Mouse (Mus musculus) liver, adult 2 months (tissue): Measurements from ENCODE around the gene Gm10837. TPM values are rescaled to one million over a fixed set of nuclear protein-coding genes. Genes with fewer than 3 reads are reported as not detected.
A peak's percentile ranks its signal among the peaks of the same experiment; 100 is the strongest.

Experiments
- DNase-seq: peaks from one replicate; pipeline ENCODE4 v3.0.0-alpha.2; 2011; ENCODE audit warnings: low read depth, low spot score; ENCODE audit errors: extremely low read depth
- H3K27ac ChIP-seq: fragments of 200-500 bp; replicated peaks from 2 replicates; pipeline ENCODE4 v1.5.1; 2012; ENCODE audit warnings: low read depth, mild to moderate bottlenecking, control low read depth, inconsistent platforms, low read length; ENCODE audit not compliant: insufficient read depth
- H3K27me3 ChIP-seq: fragments of 200-500 bp; 2 replicates; pipeline ENCODE4 v1.6.1; 2012; ENCODE audit warnings: mild to moderate bottlenecking, moderate library complexity, low read length, inconsistent platforms; ENCODE audit not compliant: control insufficient read depth, insufficient read depth
- H3K36me3 ChIP-seq: fragments of 200-500 bp; 2 replicates; pipeline ENCODE4 v1.6.1; 2012; ENCODE audit warnings: low read length, inconsistent platforms; ENCODE audit not compliant: control insufficient read depth, insufficient read depth
- H3K4me1 ChIP-seq: fragments of 200-500 bp; 2 replicates; pipeline ENCODE4 v1.6.1; 2011; ENCODE audit warnings: low read length; ENCODE audit not compliant: control insufficient read depth, insufficient read depth
- H3K4me3 ChIP-seq: fragments of 200-500 bp; 2 replicates; pipeline ENCODE4 v1.5.1; 2011; ENCODE audit warnings: low read depth, mild to moderate bottlenecking, control low read depth, low read length, moderate library complexity; ENCODE audit not compliant: insufficient read depth
- H3K79me2 ChIP-seq: fragments of 200-500 bp; 2 replicates; pipeline ENCODE4 v1.6.1; 2012; ENCODE audit warnings: inconsistent platforms, mild to moderate bottlenecking, low read length, moderate library complexity; ENCODE audit not compliant: control insufficient read depth, insufficient read depth
- H3K9ac ChIP-seq: fragments of 200-500 bp; 2 replicates; pipeline ENCODE4 v1.6.1; 2012; ENCODE audit warnings: low read depth, mild to moderate bottlenecking, control low read depth, inconsistent platforms, low read length
- CTCF ChIP-seq: fragments of 200-500 bp; IDR thresholded peaks from 2 replicates; pipeline ENCODE4 v1.5.1; 2011; ENCODE audit warnings: low read depth, low read length, control low read depth
- POLR2A ChIP-seq: fragments of 200-500 bp; IDR thresholded peaks from 2 replicates; pipeline ENCODE4 v1.6.1; 2011; ENCODE audit warnings: low read length, control low read depth; ENCODE audit not compliant: insufficient read depth; ENCODE audit errors: extremely low read depth
- WGBS: fragments of 180-500 bp; shearing (Covaris S2); methylation state at CpG from one replicate; pipeline ENCODE4 v1.1.7; 2018; 5-methylcytosine and 5-hydroxymethylcytosine counted together
- polyA plus RNA-seq: library from polyadenylated mRNA; depleted of rRNA; stranded (reverse); fragments of >200 nt; gene quantifications from 2 replicates; pipeline ENCODE4 v1.2.3, GENCODE M21; 2012; rRNA removed
- total RNA-seq: library from RNA; depleted of rRNA; stranded (reverse); fragments of >200 nt; gene quantifications from 2 replicates; pipeline ENCODE4 v1.2.3, GENCODE M21; 2014; rRNA removed

Gene Gm10837
- total RNA-seq (not detected in 2 replicates), polyA plus RNA-seq (not detected in 2 replicates)

DNA sequence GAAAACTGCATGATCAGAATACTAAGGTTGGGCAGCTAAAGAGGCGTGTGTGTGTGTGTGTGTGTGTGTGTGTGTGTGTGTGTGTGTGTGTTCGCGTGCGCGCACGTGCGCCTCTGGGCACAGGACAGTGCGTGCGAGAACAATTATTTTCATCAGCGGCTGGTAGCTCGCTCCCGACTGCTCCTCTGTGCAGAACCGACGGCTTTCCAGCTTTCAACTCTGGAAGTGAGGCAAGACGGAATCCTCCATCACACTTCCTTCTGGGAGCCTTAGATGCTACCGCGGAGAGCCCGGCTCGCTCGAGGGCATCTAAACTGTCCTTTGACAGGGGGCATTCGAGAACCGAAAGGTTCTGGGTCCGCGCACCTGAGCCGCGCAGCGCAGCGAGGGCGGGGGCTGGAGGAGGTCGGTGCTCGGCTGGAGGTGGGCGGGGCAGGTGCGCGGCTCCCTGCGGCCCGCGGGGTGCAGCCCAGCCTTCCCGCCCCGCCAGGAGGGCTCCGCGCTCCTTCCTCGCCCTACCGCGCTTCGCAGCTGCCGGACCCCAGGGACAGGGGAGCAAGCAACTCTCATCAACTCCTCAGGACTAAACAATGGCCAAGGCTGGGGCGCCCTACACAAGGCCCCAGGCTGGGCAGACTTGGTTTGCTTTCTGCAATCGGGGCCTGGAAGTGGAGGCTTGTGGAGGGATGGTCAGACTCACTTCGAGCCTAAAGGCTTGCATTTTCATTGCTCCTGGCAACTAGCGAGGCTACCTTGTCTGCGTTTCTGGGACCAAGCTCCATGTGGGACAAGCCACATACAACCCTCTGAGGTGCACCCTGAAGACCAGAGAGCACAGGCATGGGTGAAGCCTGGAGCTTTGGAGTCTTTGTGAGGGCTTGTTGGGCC lies at the start of gene Gm10837:
Gm10837 (plus strand) TSS at position 146 of the 888 bp plus-strand sequence.
- DNase-seq, result no peak
- Histone ChIP-seq H3K79me2 (no peaks in the 10 kb centered on the region), H3K36me3 (no peaks in the 10 kb centered on the region), H3K27ac (no peak within 1 kb of the TSS), H3K27me3 (peaks cover 19% of the 10 kb centered on the region), H3K4me1 (no peaks in the 10 kb centered on the region; the same call in 1 of the 2 replicates), H3K9ac (no peak within 1 kb of the TSS), H3K4me3 (no peak within 1 kb of the TSS)
- 5% methylated on average over 51 of the region's 51 CpGs for WGBS
- no peak for TF ChIP-seq CTCF
- no peak for TF ChIP-seq POLR2A

DNA sequence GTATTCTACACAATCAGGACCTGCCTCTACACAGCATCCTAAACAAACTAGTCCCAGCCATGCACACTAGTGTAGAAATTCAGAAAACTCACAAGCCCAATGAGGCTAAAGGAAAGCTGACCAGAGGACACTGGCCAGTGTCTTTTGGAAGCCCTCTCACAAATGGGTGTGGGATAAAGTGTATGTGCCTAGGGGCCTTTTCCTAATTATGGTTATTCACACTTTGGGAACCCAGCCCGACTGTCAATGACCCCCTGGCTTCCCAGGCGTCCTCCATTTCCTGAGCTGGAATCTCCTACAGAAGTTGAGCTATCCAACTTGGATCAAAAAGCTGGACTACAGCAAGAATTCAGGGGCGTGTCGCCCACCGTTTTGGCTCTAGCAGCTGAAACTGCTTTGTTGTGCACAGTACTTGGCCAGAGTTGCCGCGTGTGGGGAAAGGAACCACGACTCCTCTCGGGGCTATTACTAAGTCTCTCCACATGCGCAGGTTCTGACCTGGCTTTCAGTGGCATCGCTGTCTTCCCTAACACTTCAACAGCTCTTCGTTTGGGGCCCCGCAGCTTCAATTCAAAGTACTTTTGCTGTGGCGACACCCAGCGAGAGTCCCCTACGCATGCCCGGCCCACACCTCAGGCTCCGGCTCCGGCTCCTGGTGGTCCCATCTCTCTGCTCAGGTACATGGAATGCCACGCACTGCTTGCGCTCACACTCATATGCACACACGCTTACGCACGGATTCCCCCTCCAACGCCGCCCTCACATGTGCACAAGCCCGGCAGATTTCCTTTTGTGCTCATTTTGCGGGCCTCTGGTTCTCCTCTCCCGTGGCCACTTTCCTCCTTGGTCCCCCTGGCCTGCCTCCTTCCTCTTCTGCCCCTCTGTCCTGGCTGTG lies 40.5 kb upstream of the Gm10837 start:
- WGBS, result 14% methylated on average over 29 of the region's 29 CpGs
- no peak overlapping the region for H3K4me3 ChIP-seq
- no peak for DNase-seq

GRCm38 (mm10) chr14:122450496-122451382 lies 39.6 kb upstream of the Gm10837 start, which contains the start of gene Gm5089:
TSS of gene Gm5089 (minus strand) at chr14:122451115.
- Histone ChIP-seq H3K79me2 (no peaks in the 10 kb centered on the region), H3K4me3 (peak within 1 kb of the TSS; percentile 4; the same call in 1 of the 2 replicates), H3K27ac (no peak within 1 kb of the TSS), H3K9ac (no peak within 1 kb of the TSS), H3K36me3 (no peaks in the 10 kb centered on the region), H3K27me3 (peaks cover 15% of the 10 kb centered on the region; the same call in 1 of the 2 replicates), H3K4me1 (no peaks in the 10 kb centered on the region; the same call in 1 of the 2 replicates)
- peak; percentile 37 for DNase-seq
- TF ChIP-seq CTCF (no peak), POLR2A (no peak)
- 1% methylated on average over 59 of the region's 59 CpGs for WGBS

More for the DNA sequence above, 40.5 kb upstream of the Gm10837 start:
- no peaks in the 10 kb centered on the region; the same call in 1 of the 2 replicates for H3K4me1 ChIP-seq
- H3K9ac ChIP-seq, result no peak overlapping the region
- H3K79me2 ChIP-seq, result no peaks in the 10 kb centered on the region
- peaks cover 15% of the 10 kb centered on the region; the same call in 1 of the 2 replicates for H3K27me3 ChIP-seq
- TF ChIP-seq POLR2A, result no peak
- no peak for TF ChIP-seq CTCF
- H3K36me3 ChIP-seq, result no peaks in the 10 kb centered on the region
- no peak overlapping the region for H3K27ac ChIP-seq

DNA sequence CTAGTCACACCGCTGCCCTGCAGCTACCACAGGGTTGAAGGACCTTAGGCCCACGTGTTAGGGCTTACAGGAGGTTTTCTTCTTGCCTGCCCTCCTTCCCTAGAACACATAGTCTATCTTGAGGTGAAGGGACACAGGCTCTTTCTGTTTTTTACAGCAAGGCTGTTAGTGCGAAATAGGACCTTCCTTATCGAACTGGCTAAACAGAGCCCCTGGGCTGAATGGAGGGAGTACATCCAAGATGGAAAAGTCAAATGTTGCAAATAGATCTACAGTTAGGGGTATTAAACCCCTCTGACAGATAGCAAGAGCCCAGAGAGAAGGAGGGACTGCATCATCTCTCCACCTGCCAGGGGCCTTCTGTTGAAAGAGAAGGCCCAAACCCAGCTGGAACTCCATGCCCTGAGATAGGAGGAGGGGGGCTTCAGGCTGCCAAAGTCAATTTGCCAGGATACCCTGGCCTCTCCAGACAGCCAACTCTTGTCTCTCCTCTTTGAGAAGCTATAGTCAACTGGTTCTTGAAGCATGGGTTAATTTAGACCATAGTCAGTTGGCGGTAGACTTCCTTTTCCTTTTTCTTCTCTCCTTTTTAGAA lies 38.7 kb upstream of the Gm10837 start:
- 68% methylated on average over 5 of the region's 5 CpGs for WGBS
- H3K4me1 ChIP-seq, result no peaks in the 10 kb centered on the region; the same call in 1 of the 2 replicates
- H3K79me2 ChIP-seq, result no peaks in the 10 kb centered on the region
- no peak for DNase-seq
- H3K4me3 ChIP-seq, result no peak overlapping the region
- no peak overlapping the region for H3K27ac ChIP-seq
- no peaks in the 10 kb centered on the region for H3K36me3 ChIP-seq
- peaks cover 15% of the 10 kb centered on the region; the same call in 1 of the 2 replicates for H3K27me3 ChIP-seq
- TF ChIP-seq POLR2A (no peak), CTCF (no peak)
- H3K9ac ChIP-seq, result no peak overlapping the region
